Mouse (Mus musculus) forebrain, embryonic 11.5 days (tissue): Measurements from ENCODE around the gene Pdzd2. TPM values are rescaled to one million over a fixed set of nuclear protein-coding genes. Genes with fewer than 3 reads are reported as not detected.

ENCODE experiments used
- ATAC-seq: fragments of 200-750 bp; cut with Nextera tagmentation; replicated peaks from 2 replicates; pipeline ENCODE4 v1.8.0; 2017; ENCODE audit warnings: moderate TSS enrichment; ENCODE audit not compliant: low FRiP score
- DNase-seq: peaks from one replicate; pipeline ENCODE4 v3.0.0-alpha.2; 2017; ENCODE audit warnings: low spot score
- H3K27ac ChIP-seq: fragments of 300-500 bp; sonication (generic); 2 replicates; pipeline ENCODE4 v1.5.1; 2014; ENCODE audit warnings: low read depth, low read length
- H3K27me3 ChIP-seq: fragments of 300-500 bp; sonication (generic); 2 replicates; pipeline ENCODE4 v1.6.1; 2014; ENCODE audit warnings: mild to moderate bottlenecking, low read length, mixed read lengths; ENCODE audit not compliant: control insufficient read depth, insufficient read depth
- H3K36me3 ChIP-seq: fragments of 300-500 bp; sonication (generic); 2 replicates; pipeline ENCODE4 v1.6.1; 2014; ENCODE audit warnings: mild to moderate bottlenecking, low read length, moderate library complexity, mixed read lengths; ENCODE audit not compliant: control insufficient read depth, insufficient read depth
- H3K4me1 ChIP-seq: fragments of 300-500 bp; sonication (generic); replicated peaks from 2 replicates; pipeline ENCODE4 v1.6.1; 2014; ENCODE audit warnings: low read length, mixed read lengths; ENCODE audit not compliant: control insufficient read depth, insufficient read depth
- H3K4me2 ChIP-seq: fragments of 300-500 bp; sonication (generic); 2 replicates; pipeline ENCODE4 v1.6.1; 2014; ENCODE audit warnings: low read depth, mild to moderate bottlenecking, low read length, moderate library complexity, mixed read lengths; ENCODE audit not compliant: severe bottlenecking
- H3K4me3 ChIP-seq: fragments of 300-500 bp; sonication (generic); 2 replicates; pipeline ENCODE4 v1.5.1; 2014; ENCODE audit warnings: low read depth, low read length
- H3K9ac ChIP-seq: fragments of 300-500 bp; sonication (generic); 2 replicates; pipeline ENCODE4 v1.6.1; 2014; ENCODE audit warnings: low read length
- H3K9me3 ChIP-seq: fragments of 300-500 bp; sonication (generic); 2 replicates; pipeline ENCODE4 v1.6.1; 2016; ENCODE audit warnings: low read length, mixed read lengths; ENCODE audit not compliant: control insufficient read depth
- WGBS: fragments of 180-500 bp; shearing (Covaris S2); extraction: QIAGEN DNeasy Blood & Tissue Kit; methylation state at CpG from one replicate; pipeline ENCODE4 v1.1.7; 2014; 5-methylcytosine and 5-hydroxymethylcytosine counted together
- polyA plus RNA-seq: library from polyadenylated mRNA; unstranded; fragments of >200 nt; fragmentation: Nextera tagmentation; extraction: Ambion mirVana; gene quantifications from 2 replicates; pipeline ENCODE4 v1.2.1, GENCODE M21; 2014

The Pdzd2 gene
- polyA plus RNA-seq, 1 experiment from 2014 or later: 6.0 TPM

DNA sequence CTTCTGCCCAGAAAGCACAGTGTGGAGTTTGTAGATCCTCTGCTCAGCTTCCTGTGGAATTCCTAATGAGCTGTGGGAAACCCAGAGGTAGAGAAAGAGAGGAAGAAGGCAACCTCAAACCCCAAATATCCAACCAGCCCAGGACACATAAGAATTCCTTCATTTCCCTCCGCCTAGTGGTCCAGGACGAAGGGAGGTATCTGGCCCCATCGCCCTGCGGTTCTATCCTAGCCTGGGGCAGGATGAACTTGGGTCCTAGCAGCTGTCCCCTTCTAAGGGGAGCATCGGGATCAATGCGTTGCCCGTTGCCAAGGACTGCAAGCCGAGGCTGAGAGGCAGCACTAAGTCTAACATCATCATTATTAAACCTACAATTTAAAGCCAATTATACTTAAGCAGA is 104.8 kb downstream of the Pdzd2 start:
- WGBS: 77% methylated on average over 8 of the region's 8 CpGs
- no peak for ATAC-seq
- Histone ChIP-seq H3K4me2 (no peak overlapping the region), H3K4me1 (no peaks in the 10 kb centered on the region), H3K27ac (no peak overlapping the region), H3K27me3 (no peaks in the 10 kb centered on the region), H3K9me3 (no peaks in the 10 kb centered on the region), H3K36me3 (no peaks in the 10 kb centered on the region), H3K9ac (no peak overlapping the region), H3K4me3 (no peak overlapping the region)
- DNase-seq: no peak

GRCm38 (mm10) chr15:12629164-12629563 is 110.6 kb downstream of the Pdzd2 start:
- WGBS: 86% methylated on average over 7 of the region's 7 CpGs
- H3K36me3 ChIP-seq: no peaks in the 10 kb centered on the region
- H3K4me3 ChIP-seq: no peak overlapping the region
- peak; percentile 8 for DNase-seq
- no peaks in the 10 kb centered on the region for H3K9me3 ChIP-seq
- H3K4me1 ChIP-seq: no peaks in the 10 kb centered on the region
- ATAC-seq: no peak
- no peaks in the 10 kb centered on the region for H3K27me3 ChIP-seq
- no peak overlapping the region for H3K4me2 ChIP-seq
- H3K27ac ChIP-seq: no peak overlapping the region
- H3K9ac ChIP-seq: no peak overlapping the region

GRCm38 (mm10) chr15:12628451-12628850 is 111.3 kb downstream of the Pdzd2 start:
- ATAC-seq (no peak), DNase-seq (no peak)
- no peak overlapping the region for H3K27ac ChIP-seq
- H3K27me3 ChIP-seq: no peaks in the 10 kb centered on the region
- H3K4me1 ChIP-seq: no peaks in the 10 kb centered on the region
- no peak overlapping the region for H3K4me3 ChIP-seq
- no peak overlapping the region for H3K4me2 ChIP-seq
- H3K9ac ChIP-seq: no peak overlapping the region
- WGBS: 92% methylated on average over 7 of the region's 7 CpGs
- H3K36me3 ChIP-seq: no peaks in the 10 kb centered on the region
- H3K9me3 ChIP-seq: no peaks in the 10 kb centered on the region

GRCm38 (mm10) chr15:12626930-12627329 is 112.8 kb downstream of the Pdzd2 start:
- no peak overlapping the region for H3K9ac ChIP-seq
- no peaks in the 10 kb centered on the region for H3K4me1 ChIP-seq
- no peaks in the 10 kb centered on the region for H3K36me3 ChIP-seq
- H3K4me3 ChIP-seq: no peak overlapping the region
- ATAC-seq: no peak
- no peak overlapping the region for H3K27ac ChIP-seq
- no peaks in the 10 kb centered on the region for H3K27me3 ChIP-seq
- 94% methylated on average over 9 of the region's 9 CpGs for WGBS
- no peak overlapping the region for H3K4me2 ChIP-seq
- no peaks in the 10 kb centered on the region for H3K9me3 ChIP-seq
- no peak for DNase-seq

DNA sequence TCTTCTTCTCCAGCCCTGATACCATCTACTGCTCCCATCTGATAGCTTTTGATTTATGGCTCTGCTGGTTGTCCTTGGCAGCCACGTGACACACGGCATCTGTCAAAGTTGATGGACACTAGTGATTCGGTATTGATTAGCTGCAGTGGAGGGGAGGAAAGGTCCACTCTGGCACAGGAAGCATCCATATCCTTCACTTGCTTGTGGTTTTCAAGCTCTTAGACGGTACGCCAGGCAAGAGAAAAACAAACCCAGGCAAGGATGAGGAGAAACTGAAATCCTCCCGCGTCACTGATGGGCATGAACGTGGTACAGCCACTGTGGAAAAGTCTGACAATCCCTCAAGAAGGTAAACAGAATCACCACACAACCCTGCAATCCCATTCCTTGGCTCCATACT is 113.6 kb downstream of the Pdzd2 start:
- no peak overlapping the region for H3K4me2 ChIP-seq
- no peak overlapping the region for H3K27ac ChIP-seq
- ATAC-seq: no peak
- no peaks in the 10 kb centered on the region for H3K4me1 ChIP-seq
- no peak overlapping the region for H3K4me3 ChIP-seq
- H3K9ac ChIP-seq: no peak overlapping the region
- H3K9me3 ChIP-seq: no peaks in the 10 kb centered on the region
- WGBS: 89% methylated on average over 8 of the region's 8 CpGs
- DNase-seq: peak; percentile 22
- H3K36me3 ChIP-seq: no peaks in the 10 kb centered on the region
- no peaks in the 10 kb centered on the region for H3K27me3 ChIP-seq

- WGBS: 50% methylated on average over 6 of the region's 6 CpGs
- H3K9ac ChIP-seq: no peak overlapping the region
- H3K4me1 ChIP-seq: no peaks in the 10 kb centered on the region
- no peaks in the 10 kb centered on the region for H3K9me3 ChIP-seq
- H3K4me3 ChIP-seq: no peak overlapping the region
- no peak overlapping the region for H3K27ac ChIP-seq
- peak; percentile 43 for DNase-seq
- no peaks in the 10 kb centered on the region for H3K27me3 ChIP-seq
- no peak for ATAC-seq
- no peak overlapping the region for H3K4me2 ChIP-seq
- H3K36me3 ChIP-seq: no peaks in the 10 kb centered on the region
These were observed 114.2 kb downstream of the Pdzd2 start for GRCm38 (mm10) chr15:12625524-12625923.

- Histone ChIP-seq H3K27me3 (no peaks in the 10 kb centered on the region), H3K9me3 (no peaks in the 10 kb centered on the region), H3K27ac (no peak overlapping the region), H3K4me3 (no peak overlapping the region), H3K4me1 (no peaks in the 10 kb centered on the region), H3K4me2 (no peak overlapping the region), H3K9ac (no peak overlapping the region), H3K36me3 (no peaks in the 10 kb centered on the region)
- 92% methylated on average over 4 of the region's 4 CpGs for WGBS
- ATAC-seq (no peak), DNase-seq (peak; percentile 36)
These were observed 116.2 kb downstream of the Pdzd2 start for GRCm38 (mm10) chr15:12623521-12623920.

DNA sequence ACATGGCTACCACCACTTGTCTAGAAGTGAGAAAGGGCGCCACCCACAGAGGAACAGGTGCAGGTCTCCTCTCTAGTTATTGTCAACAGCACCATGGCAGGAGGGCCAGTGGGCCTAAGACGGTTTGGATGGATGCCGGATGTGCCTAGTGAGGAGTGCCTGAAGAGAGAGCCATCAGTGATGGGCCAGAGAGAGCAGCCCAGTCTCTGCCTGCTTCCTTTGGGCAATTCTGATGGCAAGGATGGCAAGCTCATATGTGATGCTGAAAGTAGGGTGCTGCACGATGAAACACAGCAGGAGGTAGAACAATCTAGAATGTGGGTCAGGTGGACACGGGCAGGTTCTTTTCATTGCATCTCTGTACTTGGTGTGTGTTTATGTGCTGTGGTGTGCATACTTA is 117.0 kb downstream of the Pdzd2 start:
- no peak overlapping the region for H3K27ac ChIP-seq
- H3K4me1 ChIP-seq: no peaks in the 10 kb centered on the region
- no peaks in the 10 kb centered on the region for H3K9me3 ChIP-seq
- WGBS: 87% methylated on average over 5 of the region's 5 CpGs
- no peaks in the 10 kb centered on the region for H3K27me3 ChIP-seq
- H3K9ac ChIP-seq: no peak overlapping the region
- H3K36me3 ChIP-seq: no peaks in the 10 kb centered on the region
- no peak for ATAC-seq
- H3K4me3 ChIP-seq: no peak overlapping the region
- DNase-seq: peak; percentile 48
- no peak overlapping the region for H3K4me2 ChIP-seq

DNA sequence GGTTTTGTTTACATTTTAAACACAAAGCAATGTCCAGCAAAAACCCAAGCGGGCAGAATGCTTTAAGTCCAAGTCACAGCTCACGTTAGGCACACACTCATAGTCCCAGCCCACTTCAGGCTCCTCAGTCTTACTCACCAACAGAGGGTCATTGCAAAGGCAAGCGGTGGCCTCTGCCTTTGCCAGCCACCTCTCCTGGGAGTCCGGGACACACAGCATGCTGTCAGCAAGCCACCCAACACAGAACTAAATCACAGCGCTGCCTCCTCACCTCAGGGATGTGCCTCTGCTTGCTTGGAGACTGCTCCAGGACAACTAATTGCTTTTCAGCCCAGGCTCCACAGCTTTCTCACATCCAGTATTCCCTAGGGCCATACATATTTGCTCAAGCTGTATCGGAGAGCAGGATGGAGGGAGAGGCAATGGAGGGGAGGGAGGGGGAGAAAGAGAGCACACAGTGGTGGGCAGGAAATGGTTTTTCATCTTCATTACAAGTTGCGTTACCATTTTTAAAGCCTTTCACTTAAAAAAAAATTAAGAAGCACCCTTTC is 117.6 kb downstream of the Pdzd2 start:
- no peak overlapping the region for H3K4me3 ChIP-seq
- no peaks in the 10 kb centered on the region for H3K27me3 ChIP-seq
- peak; percentile 56 for DNase-seq
- no peaks in the 10 kb centered on the region for H3K36me3 ChIP-seq
- no peak overlapping the region for H3K27ac ChIP-seq
- no peak for ATAC-seq
- H3K4me2 ChIP-seq: no peak overlapping the region
- no peaks in the 10 kb centered on the region for H3K9me3 ChIP-seq
- H3K4me1 ChIP-seq: no peaks in the 10 kb centered on the region
- no peak overlapping the region for H3K9ac ChIP-seq
- 77% methylated on average over 7 of the region's 7 CpGs for WGBS
